Mouse (Mus musculus): Measurements from ENCODE around the gene Tmem150c.

DNA sequence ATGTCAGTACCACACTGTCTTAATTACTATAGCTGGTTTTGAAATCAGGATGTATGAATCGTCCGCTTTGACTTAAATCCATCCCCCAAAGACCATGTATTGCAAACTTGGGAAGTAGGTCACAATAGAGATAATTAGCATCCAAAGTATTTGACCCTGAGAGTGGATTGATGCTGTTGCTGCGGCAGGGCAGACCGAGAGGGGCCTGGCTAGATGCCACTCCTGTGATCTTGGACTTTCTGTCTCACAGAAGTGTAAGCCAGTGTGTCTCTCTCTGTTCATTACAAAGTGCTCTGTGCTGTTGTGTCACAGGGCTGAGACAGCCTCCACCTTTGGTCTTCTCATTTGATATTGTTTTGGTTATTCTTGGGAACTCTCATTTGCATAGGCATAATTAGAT, 12.5 kb upstream of the Tmem150c start:
- TF ChIP-seq HCFC1 (IDR thresholded peaks at IDR 0.05; ENCODE audit: borderline replicate concordance, insufficient read depth, low read length) (no peak), MAFK (IDR thresholded peaks at IDR 0.05; ENCODE audit: insufficient read depth, low read depth, low read length) (no peak), CHD2 (IDR thresholded peaks at IDR 0.05; ENCODE audit: low read depth, low read length) (no peak), ZNF384 (IDR thresholded peaks at IDR 0.05; ENCODE audit: low read depth, low read length) (no peak), ZC3H11A (IDR thresholded peaks at IDR 0.05; ENCODE audit: borderline replicate concordance, low read depth, low read length) (no peak)
